Mouse (Mus musculus) gastrocnemius, postnatal 10 days (tissue): Measurements from ENCODE around the gene Oas3. TPM values are rescaled to one million over a fixed set of nuclear protein-coding genes. Genes with fewer than 3 reads are reported as not detected.
A peak's percentile ranks its signal among the peaks of the same experiment; 100 is the strongest.

Experiments
- DNase-seq: peaks from one replicate; pipeline ENCODE4 v3.0.0; 2021; ENCODE audit warnings: mixed read lengths
- total RNA-seq, 2 experiments: library from RNA; stranded (reverse); gene quantifications; 2 replicates each; pipeline ENCODE4 v1.2.3; 2021

Gene Oas3
- total RNA-seq, 2 experiments from 2014 or later, result not detected

DNA sequence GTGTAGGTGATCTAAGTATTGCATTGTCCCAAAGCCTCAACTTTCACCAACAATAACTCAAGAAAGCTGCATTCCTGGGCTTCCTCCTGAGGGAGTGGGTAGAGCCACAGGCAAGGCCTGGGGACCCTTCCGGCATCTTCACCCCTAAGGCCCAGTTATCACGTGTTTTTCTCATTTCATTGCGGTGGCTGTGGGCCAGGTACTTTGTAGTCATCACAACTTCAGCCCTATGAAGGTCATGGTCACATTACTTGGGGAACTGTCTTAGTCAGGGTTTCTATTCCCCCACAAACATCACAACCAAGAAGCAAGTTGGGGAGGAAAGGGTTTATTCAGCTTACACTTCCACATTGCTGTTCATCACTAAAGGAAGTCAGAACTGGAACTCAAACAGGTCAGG is 24.7 kb downstream of the Oas3 start:
- DNase-seq, result no peak

- DNase-seq, result no peak
These were observed 26.3 kb downstream of the Oas3 start for GRCm38 (mm10) chr5:120751206-120751605.

DNA sequence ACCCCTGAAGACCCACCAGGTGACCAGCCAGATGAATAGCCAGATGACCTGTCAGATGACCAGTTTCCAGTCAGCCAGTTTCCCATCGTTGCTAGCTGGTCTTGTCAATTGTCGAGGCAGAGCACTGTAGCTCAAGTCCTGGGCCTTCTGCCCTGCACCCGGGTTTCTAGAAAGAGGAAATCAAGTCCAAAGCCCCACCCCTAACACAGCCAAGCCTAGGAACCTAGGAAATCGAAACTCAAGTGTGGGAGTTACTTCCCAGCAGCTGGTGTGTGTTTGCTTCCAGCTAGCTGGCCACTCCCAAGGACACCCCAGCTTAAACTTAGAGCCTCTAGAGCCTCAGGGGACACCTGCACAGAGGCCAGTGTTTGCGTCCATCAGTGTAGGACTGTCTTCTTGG is 27.8 kb downstream of the Oas3 start, which contains the start of gene Oas2:
Gene Oas2, minus strand, starts transcription at position 166 of the 400 bp plus-strand sequence.
- no peak for DNase-seq

- DNase-seq, result peak; percentile 40
These were observed 31.0 kb downstream of the Oas3 start for GRCm38 (mm10) chr5:120746451-120746850.

DNA sequence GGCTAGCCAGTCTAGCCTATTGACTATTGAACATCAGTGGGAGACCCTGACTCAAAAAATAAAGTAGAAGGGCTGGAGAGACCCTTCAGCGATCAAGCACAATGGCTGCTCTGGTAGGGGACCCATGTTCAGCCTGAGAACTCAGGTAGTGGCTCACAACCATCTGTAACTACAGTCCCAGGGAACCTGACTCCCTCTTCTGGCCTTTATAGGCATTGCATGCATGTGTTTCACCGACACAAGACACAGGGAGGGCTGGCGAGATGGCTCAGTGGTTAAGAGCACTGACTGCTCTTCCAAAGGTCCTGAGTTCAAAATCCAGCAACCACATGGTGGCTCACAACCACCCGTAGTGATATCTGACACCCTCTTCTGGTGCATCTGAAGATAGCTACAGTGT is 35.3 kb downstream of the Oas3 start:
- no peak for DNase-seq

- DNase-seq, result no peak
These were observed 43.0 kb downstream of the Oas3 start for GRCm38 (mm10) chr5:120734380-120734990.

DNA sequence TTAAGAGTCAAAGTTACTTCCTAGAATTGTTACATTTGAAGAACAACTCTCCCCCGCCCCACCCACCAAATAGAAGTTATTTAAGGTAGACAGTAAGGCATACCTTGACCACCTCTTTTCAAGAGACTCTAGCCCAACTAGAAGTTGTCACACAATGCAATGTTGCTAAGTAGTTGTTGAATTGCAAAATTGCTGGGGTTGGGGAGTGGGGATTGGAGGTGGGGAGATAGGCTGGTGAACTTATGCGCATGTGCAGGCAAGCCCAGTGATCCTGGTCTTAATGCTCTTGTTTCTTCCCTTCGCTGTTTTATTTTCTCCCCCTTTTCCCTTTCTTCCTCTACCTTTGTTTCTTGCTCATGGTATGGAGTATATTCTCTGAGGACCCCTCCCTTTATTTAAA is 43.8 kb downstream of the Oas3 start:
- no peak for DNase-seq

GRCm38 (mm10) chr5:120732740-120733139 is 44.7 kb downstream of the Oas3 start:
- no peak for DNase-seq

DNA sequence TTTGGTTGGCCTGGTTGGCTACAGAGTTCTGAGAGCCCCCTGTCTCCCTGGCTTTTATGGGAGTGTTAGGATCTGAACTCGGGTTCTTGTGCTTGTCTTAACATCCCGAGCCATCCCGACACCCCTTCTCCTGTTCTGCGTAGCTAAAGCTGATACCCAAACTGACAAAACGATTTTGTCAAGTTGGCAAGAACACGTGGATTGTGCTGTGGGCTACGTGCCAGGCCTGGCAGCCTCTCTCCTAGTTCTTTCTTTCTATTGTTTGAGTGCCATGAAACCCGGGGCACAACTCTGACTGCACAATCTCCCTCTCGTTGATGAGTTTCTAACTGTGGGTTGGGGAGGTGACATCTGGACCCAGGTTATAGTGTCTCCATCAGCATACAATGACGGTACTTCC is 48.1 kb downstream of the Oas3 start:
- DNase-seq, result no peak

DNA sequence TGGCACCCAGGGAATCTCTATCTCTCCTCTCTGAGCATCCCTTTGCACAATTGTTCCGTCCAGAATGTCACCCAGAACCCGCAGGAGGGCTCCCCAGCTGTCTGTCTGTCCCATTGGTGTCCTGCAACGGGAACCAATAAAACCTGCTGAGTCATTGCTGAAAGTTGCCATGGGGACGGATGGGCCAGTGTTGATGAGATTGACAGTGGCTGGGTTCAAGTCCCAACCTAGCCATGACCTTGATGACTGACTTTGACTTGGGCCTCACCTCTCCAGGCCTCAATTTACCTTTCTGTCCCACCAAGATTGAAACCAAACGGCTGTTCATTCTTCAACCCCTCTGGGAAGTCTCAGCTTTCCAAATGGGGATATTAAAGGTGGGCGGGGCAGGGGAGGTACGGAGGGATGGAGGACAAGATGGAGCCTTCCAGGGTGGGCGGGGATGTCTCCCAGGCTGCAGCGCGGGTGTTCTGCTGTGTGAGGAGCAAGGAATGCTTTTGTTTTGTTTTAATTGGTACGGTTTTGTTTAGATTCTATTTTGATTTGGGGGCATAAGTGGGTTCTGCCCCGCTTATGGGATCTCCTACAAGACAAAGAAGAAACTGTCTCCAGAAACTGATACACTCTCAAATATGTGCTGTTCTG is 51.5 kb downstream of the Oas3 start:
- DNase-seq, result no peak

DNA sequence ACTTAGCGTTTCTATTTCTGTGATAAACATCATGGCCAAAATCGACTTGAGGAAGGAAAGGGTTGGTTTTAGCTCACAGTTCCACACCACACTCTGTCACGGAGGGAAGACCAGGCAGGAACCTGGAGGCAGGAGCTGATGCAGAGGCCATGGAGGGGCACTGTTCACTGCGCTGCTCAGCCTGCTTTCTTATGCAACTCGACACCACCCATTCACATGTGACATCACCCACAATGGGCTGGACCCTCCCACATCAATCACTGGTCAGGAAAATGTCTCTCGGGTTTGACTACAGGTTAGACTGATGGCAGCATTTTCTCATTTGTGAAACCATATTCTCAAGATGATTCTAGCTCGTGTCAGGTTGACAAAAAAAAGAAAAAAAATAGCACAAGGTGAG is 56.5 kb downstream of the Oas3 start:
- no peak for DNase-seq

- DNase-seq, result no peak
These were observed 58.7 kb downstream of the Oas3 start for GRCm38 (mm10) chr5:120718600-120719378.

DNA sequence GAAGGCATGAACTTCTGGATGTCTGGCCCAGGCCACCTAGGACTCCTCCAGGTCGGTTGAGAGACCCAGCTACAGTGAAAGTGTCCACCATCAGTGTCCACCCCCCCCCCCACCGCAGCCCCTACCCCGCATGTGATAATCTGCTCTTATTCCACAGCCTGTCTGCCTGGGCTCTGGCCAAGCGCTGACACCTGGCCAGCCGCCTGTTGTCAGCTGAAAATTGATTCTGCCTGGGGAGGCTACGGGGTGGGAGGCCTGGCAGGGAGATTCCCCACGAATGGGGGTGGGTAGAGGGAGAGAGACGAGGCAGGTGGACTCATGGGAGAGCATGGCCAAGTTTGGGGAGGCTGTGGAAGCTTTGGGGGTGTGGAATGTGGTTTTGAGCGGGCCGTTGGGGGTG is 60.3 kb downstream of the Oas3 start:
- DNase-seq, result no peak

GRCm38 (mm10) chr5:120714314-120714713 is 63.1 kb downstream of the Oas3 start:
- DNase-seq, result peak; percentile 79

GRCm38 (mm10) chr5:120712721-120713120 is 64.7 kb downstream of the Oas3 start:
- no peak for DNase-seq

DNA sequence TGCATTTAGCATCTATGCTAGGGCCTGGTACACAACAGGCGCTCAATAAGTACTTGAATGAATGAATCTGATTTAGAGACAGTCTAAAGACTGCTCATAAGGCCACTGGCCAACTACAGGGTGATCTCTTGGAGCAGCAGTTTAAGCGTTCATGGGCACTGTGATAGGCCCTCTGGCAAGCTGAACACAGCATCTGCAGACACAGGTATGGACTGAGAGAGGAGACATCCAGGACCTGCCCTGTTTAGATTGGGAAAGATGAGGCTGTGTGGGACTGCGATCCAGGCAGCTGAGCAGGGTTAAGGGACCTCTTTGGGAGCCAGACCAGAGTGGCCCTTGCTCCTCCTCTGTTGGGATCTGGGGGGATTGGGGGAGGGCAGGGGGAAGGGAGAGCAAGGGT is 65.6 kb downstream of the Oas3 start, which contains the start of gene Dtx1:
Gene Dtx1, minus strand, starts transcription at position 101 of the 400 bp plus-strand sequence.
- DNase-seq, result no peak

GRCm38 (mm10) chr5:120711416-120711815 is 66.0 kb downstream of the Oas3 start:
- peak; percentile 52 for DNase-seq

DNA sequence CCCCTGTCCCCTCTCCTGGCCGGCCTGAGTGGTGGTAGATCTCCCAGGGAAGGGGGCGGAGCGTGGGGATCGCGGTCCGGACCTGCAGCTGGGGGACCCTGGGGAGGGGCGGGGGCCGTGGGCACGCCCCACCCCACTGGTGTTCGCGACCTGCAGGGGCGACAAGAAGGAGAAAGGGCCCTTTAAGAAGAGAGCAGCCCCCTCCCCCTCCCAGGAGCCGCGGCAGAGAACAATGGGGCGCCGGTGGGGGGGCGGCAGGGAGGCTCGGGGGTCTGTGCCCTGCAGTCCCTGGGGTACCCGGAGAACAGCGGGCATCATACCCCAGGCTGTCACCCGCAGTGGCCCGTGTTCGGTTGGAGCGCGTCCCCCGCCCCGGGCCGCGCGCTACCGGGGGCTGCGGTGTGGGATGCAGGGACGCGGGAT is 66.6 kb downstream of the Oas3 start:
- DNase-seq, result no peak

- peak; percentile 26 for DNase-seq
These were observed 67.2 kb downstream of the Oas3 start for GRCm38 (mm10) chr5:120710161-120710825.

GRCm38 (mm10) chr5:120706976-120707375 is 70.5 kb downstream of the Oas3 start:
- no peak for DNase-seq

- DNase-seq, result peak; percentile 18
These were observed 70.9 kb downstream of the Oas3 start for GRCm38 (mm10) chr5:120706541-120706940.

GRCm38 (mm10) chr5:120704421-120704820 is 73.0 kb downstream of the Oas3 start:
- DNase-seq, result no peak

- DNase-seq, result no peak
These were observed 73.8 kb downstream of the Oas3 start for GRCm38 (mm10) chr5:120703660-120704059.
